Mouse (Mus musculus) embryonic facial prominence, embryonic 10.5 days (tissue): ENCODE data around the gene Wdtc1. TPM values are rescaled to one million over a fixed set of nuclear protein-coding genes. Genes with fewer than 3 reads are reported as not detected.

Experiments used
- DNase-seq: peaks from one replicate; pipeline ENCODE4 v3.0.0-alpha.2; 2017; ENCODE audit warnings: low spot score
- H3K27ac ChIP-seq: fragments of 300-500 bp; sonication (generic); replicated peaks from 2 replicates; pipeline ENCODE4 v1.5.1; 2016; ENCODE audit warnings: mild to moderate bottlenecking
- H3K27me3 ChIP-seq: fragments of 300-500 bp; sonication (generic); replicated peaks from 2 replicates; pipeline ENCODE4 v1.6.1; 2016; ENCODE audit warnings: low read depth, mild to moderate bottlenecking; ENCODE audit not compliant: poor library complexity, severe bottlenecking
- H3K36me3 ChIP-seq: fragments of 300-500 bp; sonication (generic); replicated peaks from 2 replicates; pipeline ENCODE4 v1.6.1; 2016; ENCODE audit warnings: mild to moderate bottlenecking, moderate library complexity
- H3K4me1 ChIP-seq: fragments of 300-500 bp; sonication (generic); 2 replicates; pipeline ENCODE4 v1.6.1; 2016
- H3K4me3 ChIP-seq: fragments of 300-500 bp; sonication (generic); 2 replicates; pipeline ENCODE4 v1.5.1; 2016; ENCODE audit warnings: mild to moderate bottlenecking, moderate library complexity
- H3K9me3 ChIP-seq: fragments of 300-500 bp; sonication (generic); 2 replicates; pipeline ENCODE4 v1.6.1; 2016; ENCODE audit warnings: mild to moderate bottlenecking
- WGBS: fragments of 180-500 bp; shearing (Covaris S2); methylation state at CpG from one replicate; pipeline ENCODE4 v1.1.7; 2016; 5-methylcytosine and 5-hydroxymethylcytosine counted together
- polyA plus RNA-seq: library from polyadenylated mRNA; unstranded; fragments of >200 nt; fragmentation: Nextera tagmentation; extraction: Ambion mirVana; gene quantifications from 2 replicates; pipeline ENCODE4 v1.2.1, GENCODE M21; 2016

The Wdtc1 gene
- polyA plus RNA-seq, 1 experiment from 2014 or later = 17.7 TPM

DNA sequence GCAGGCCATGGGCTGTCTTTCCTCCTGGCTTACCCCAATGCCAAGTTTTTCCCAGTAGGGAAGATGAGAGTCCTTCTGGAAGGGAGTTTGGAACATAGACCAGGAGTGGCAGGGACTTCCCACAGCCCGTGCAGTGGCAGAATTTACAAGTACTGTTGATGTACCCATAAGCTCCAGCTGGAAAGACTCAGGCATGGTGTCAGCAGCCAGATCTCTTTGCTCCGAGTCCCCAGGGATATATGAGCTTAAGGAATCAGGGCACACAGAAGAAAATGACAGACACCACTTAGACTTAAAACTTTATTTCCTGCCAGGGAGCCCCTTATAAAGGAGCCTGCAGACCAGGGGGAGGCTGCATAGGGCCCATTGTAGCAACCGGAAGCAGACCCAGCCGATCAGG is 87.5 kb downstream of the Wdtc1 start:
- no peak overlapping the region for H3K4me3 ChIP-seq
- 90% methylated on average over 4 of the region's 4 CpGs for WGBS
- H3K9me3 ChIP-seq = peaks cover 6% of the 10 kb centered on the region; the same call in 1 of the 2 replicates
- H3K27me3 ChIP-seq = no peaks in the 10 kb centered on the region
- no peak for DNase-seq
- peaks cover 14% of the 10 kb centered on the region for H3K4me1 ChIP-seq
- peaks cover 81% of the 10 kb centered on the region for H3K36me3 ChIP-seq
- H3K27ac ChIP-seq = no peak overlapping the region

DNA sequence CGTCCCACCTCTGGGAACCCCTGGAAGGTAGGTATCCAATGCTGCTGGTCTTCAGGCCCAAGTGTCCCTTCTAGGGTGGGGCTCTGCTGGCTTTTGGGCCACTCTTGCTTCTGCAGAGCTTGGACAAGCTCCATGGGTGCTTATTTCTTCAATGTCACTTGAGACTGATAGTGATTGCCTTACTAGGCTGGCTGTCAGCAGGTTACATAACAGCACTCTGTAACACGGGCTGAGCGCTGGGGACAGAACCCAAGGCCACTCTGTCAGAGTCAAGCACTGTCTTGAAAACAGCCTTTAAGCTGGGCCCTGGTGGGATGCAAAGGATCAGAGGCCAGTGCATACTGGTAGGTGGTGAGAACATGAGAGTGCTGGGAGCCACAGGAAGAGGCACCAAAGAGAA is 88.0 kb downstream of the Wdtc1 start:
- DNase-seq = no peak
- peaks cover 14% of the 10 kb centered on the region for H3K4me1 ChIP-seq
- 97% methylated on average over 3 of the region's 3 CpGs for WGBS
- H3K9me3 ChIP-seq = peaks cover 6% of the 10 kb centered on the region; the same call in 1 of the 2 replicates
- H3K27ac ChIP-seq = no peak overlapping the region
- no peak overlapping the region for H3K4me3 ChIP-seq
- peaks cover 76% of the 10 kb centered on the region for H3K36me3 ChIP-seq
- no peaks in the 10 kb centered on the region for H3K27me3 ChIP-seq

DNA sequence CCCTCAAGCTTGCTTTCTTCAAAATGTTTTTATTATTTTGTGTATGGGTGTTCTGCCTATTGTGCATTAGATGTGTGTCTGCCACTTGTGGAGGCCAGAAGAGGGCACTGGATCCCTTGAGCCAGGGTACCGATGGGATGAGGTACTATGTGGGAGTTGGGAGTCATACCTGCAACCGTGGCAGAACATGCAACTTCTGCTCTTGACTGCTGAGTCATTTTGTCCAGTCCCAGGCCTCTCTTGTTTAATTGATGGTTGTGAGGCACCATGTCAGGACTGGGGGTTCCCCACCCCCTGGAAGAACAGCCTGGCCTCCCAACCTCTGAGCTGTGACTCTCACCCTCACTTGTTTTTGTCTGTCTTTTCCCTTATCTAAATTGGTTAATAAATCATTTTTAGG is 88.7 kb downstream of the Wdtc1 start:
- H3K27ac ChIP-seq = no peak overlapping the region
- no peak overlapping the region for H3K4me3 ChIP-seq
- DNase-seq = no peak
- H3K36me3 ChIP-seq = peaks cover 69% of the 10 kb centered on the region
- peaks cover 6% of the 10 kb centered on the region; the same call in 1 of the 2 replicates for H3K9me3 ChIP-seq
- H3K27me3 ChIP-seq = no peaks in the 10 kb centered on the region; the same call in 1 of the 2 replicates
- 98% methylated on average over 2 of the region's 2 CpGs for WGBS
- peaks cover 14% of the 10 kb centered on the region for H3K4me1 ChIP-seq

DNA sequence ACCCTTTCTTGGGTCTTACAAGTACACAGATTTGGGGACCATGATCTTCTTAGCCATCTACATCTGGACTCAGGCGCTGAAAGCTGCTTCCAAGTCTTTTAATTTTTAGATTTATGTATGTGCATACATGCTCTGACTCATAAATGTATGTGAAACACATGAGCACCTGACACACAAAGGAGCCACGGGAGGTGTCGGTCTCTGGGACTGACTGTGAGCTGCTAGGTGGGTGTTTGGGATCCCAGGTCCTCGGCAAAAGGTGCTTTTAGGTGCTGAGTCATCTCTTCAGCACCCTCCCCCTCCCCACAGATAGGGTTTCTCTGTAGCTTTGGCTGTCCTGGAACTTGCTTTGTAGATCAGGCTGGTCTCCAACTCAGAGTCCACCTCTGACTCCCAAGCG is 89.5 kb downstream of the Wdtc1 start:
- DNase-seq = no peak
- peaks cover 6% of the 10 kb centered on the region for H3K27me3 ChIP-seq
- peaks cover 6% of the 10 kb centered on the region; the same call in 1 of the 2 replicates for H3K9me3 ChIP-seq
- H3K4me1 ChIP-seq = peaks cover 16% of the 10 kb centered on the region
- H3K36me3 ChIP-seq = peaks cover 61% of the 10 kb centered on the region
- no peak overlapping the region for H3K4me3 ChIP-seq
- H3K27ac ChIP-seq = no peak overlapping the region
- WGBS = 90% methylated on average over 5 of the region's 5 CpGs

DNA sequence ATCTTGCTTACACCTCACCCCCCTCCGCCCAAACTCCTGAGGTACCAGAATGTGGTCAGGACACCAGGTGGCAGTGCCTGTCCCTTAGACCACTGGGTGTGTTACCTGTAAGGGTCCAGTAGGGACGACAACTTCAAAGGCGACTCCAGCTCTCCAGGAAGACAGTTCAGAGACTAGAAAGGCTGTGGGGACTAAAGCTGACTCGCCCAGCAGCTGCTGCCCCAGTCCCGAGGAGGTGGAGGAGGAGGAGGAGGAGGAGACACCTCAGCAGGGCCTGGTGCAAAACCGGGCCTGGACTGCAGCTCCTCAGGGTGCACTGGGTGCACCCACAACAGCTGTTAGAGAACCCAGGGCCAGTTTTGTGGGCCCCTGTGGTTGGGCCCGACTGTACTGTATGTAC is 90.4 kb downstream of the Wdtc1 start, which contains the start of gene Sytl1:
Gene Sytl1 (minus strand): TSS at position 232 of the 400 bp plus-strand sequence.
- Histone ChIP-seq H3K27ac (peak within 1 kb of the TSS; percentile 71), H3K4me1 (peaks cover 18% of the 10 kb centered on the region), H3K4me3 (0 out of 2 replicates have a peak within 1 kb of the TSS, but pooled peaks have one; percentile 13), H3K27me3 (peaks cover 14% of the 10 kb centered on the region), H3K9me3 (peaks cover 6% of the 10 kb centered on the region; the same call in 1 of the 2 replicates), H3K36me3 (peaks cover 52% of the 10 kb centered on the region)
- 43% methylated on average over 7 of the region's 7 CpGs for WGBS
- DNase-seq = no peak

DNA sequence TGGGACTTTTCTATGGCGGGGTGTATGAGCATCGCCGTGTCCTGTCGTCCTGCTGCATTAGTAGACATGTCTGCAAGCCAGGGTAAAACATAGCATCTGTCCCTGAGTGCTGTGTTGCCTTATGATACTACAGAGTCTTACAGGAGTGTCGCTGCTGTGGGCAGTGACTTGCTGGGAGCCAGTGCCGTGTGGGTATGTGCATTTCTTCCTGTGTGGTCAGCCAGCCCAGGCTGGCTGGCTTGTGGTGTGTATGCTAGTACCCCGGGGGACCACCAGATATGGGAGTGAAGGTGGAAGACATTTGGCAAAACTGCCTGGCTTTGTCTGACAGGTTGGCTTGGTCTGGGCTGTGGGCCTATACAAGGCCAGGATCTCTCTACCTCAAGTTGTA is 90.9 kb downstream of the Wdtc1 start:
- Histone ChIP-seq H3K27me3 (peaks cover 20% of the 10 kb centered on the region), H3K4me3 (no peak overlapping the region), H3K36me3 (peaks cover 47% of the 10 kb centered on the region), H3K4me1 (peaks cover 23% of the 10 kb centered on the region), H3K9me3 (peaks cover 6% of the 10 kb centered on the region; the same call in 1 of the 2 replicates), H3K27ac (peak overlapping the region; percentile 66)
- WGBS = 66% methylated on average over 7 of the region's 7 CpGs
- no peak for DNase-seq

DNA sequence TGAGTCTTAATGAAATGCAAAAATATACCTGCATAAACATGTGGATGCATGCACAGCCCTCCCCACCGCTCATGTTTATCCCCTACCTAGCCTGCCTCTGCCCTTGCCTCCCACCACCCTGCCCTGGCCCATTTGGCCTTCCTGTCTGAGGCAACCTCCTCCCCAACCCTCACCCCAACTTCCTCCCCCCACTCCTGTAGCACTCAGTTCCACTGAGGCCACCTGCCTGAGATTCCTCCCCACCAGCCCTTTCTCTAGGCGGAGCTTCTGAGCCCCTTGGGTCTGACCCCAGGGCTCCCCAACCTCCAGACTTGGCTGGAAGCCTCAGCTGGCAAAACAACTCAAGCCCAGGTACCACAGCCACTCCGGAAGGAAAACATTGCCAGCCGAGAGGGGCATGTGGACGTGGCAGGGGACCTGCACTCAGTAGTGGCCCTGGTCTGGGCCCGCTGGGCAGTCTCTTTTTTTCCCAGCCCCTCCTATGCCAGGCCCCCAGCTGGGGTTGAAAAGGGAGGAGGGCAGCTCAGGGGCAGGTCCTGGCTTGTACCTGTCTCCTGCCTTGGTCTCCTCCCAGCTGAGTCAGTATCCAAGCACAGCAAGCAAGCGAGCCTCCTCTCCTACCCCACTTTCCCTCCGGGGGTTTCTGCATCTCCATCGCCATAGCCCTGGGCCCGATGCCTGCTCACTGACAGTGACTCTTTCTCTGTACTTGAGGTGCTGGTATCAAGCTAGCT is 91.5 kb downstream of the Wdtc1 start:
- Histone ChIP-seq H3K9me3 (peaks cover 6% of the 10 kb centered on the region; the same call in 1 of the 2 replicates), H3K27me3 (peaks cover 25% of the 10 kb centered on the region), H3K36me3 (peaks cover 41% of the 10 kb centered on the region), H3K27ac (peak overlapping the region; percentile 71), H3K4me1 (peaks cover 29% of the 10 kb centered on the region), H3K4me3 (0 out of 2 replicates have a peak overlapping the region, but pooled peaks have one; percentile 13)
- DNase-seq = no peak
- WGBS = 39% methylated on average over 10 of the region's 10 CpGs

DNA sequence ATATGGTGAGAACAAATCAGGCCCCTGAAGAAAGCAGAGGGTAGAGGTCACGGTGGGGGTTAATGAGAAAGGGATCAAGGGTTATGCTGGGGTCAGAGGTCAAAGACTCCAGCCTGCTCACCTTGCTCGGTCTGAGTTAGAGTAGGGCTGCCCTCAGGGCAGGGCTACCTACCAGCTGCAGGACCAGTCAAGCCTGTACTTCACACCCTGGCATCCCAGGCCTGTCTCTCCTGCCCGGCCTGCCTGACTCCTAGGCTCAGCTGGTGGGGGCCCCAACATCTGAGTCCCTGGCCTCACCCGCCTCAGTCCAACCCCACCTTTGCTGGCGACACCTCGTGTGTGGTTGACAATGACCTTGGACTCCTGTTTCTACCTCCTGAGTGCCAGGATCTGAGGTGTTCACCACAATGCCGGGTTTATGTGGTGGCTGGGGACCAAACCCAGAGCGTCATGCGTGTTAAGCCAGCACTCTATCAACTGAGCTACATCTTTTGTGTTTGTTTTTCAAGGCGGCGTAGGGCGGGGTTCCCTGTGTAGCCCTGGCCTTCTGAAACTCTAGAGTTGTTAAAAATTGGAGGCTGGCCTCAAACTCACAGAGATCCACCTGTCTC is 95.4 kb downstream of the Wdtc1 start:
- Histone ChIP-seq H3K27me3 (peaks cover 64% of the 10 kb centered on the region), H3K36me3 (peaks cover 2% of the 10 kb centered on the region), H3K27ac (no peak overlapping the region), H3K9me3 (no peaks in the 10 kb centered on the region), H3K4me3 (no peak overlapping the region), H3K4me1 (peaks cover 30% of the 10 kb centered on the region)
- no peak for DNase-seq
- 67% methylated on average over 12 of the region's 12 CpGs for WGBS

DNA sequence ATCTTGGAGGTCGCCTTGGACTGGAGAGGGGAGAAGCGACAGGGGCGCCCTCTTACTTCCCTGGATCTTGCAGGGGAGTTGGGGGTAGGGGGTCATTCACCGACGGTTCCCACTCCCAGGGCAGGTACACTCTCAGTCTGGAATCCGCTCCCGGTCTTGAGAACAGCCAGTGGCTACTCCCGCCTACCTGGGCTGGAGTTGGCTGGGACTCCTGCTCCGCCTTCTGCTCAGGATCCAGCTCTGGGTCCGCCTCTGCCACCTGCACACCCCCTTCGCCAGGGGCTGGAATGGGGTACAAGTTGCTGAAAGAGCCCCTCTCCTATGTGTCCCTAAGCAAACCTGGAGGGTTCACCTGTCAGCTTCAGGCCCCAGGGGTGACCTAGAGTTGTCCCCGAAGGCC is 96.1 kb downstream of the Wdtc1 start:
- Histone ChIP-seq H3K4me1 (peaks cover 25% of the 10 kb centered on the region), H3K36me3 (no peaks in the 10 kb centered on the region), H3K4me3 (peak overlapping the region; percentile 26; the same call in 1 of the 2 replicates), H3K9me3 (no peaks in the 10 kb centered on the region), H3K27ac (no peak overlapping the region), H3K27me3 (peaks cover 71% of the 10 kb centered on the region)
- no peak for DNase-seq
- WGBS = 30% methylated on average over 12 of the region's 12 CpGs

DNA sequence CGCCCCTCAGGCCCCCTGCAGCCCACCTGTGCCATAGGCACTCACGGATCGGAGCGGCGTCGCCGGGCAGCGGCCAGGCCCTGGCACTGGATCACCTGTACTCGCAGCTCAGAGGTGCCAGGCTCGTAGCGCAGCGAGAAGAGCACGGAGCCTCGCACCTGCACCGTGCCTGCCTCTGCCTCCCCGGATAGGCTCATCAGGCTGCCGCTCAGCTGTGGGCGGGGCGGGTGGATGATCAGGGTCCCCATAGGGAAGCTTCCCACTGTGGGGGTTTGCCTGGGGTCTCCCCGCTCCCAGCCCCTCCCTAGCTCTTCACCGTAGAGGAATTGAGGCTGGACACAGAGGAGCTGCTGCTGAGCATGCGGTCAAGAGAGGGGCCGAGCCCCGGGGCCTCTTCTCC is 96.5 kb downstream of the Wdtc1 start:
- H3K27me3 ChIP-seq = peaks cover 75% of the 10 kb centered on the region

DNA sequence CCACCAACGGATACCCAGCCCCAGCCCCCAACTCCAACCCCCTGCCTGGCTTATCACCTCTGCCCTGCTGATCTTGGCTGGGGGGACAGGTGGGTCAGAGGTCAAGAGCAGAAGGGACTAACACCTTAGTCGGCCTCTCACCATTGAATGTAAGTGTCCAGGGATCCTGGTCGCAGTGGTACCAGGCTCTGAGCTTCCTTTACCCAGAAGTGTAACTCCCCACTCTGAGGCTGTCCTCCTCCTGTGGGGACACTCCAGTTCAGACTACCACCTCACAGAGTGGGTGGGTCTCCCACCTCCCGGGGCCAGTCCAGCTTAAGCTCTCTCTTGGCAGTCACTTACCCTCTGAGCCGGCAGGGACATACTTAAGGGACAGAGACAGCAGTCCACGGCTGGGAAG is 97.9 kb downstream of the Wdtc1 start:
- WGBS = 63% methylated on average over 6 of the region's 6 CpGs
- no peak overlapping the region for H3K27ac ChIP-seq
- peaks cover 89% of the 10 kb centered on the region for H3K27me3 ChIP-seq
- H3K4me3 ChIP-seq = no peak overlapping the region
- H3K4me1 ChIP-seq = peaks cover 34% of the 10 kb centered on the region
- H3K9me3 ChIP-seq = no peaks in the 10 kb centered on the region
- H3K36me3 ChIP-seq = no peaks in the 10 kb centered on the region
- no peak for DNase-seq

More for the DNA sequence above, 96.5 kb downstream of the Wdtc1 start:
- Histone ChIP-seq H3K27ac (0 out of 2 replicates have a peak overlapping the region, but pooled peaks have one; percentile 35), H3K9me3 (no peaks in the 10 kb centered on the region), H3K4me1 (peaks cover 23% of the 10 kb centered on the region), H3K36me3 (no peaks in the 10 kb centered on the region), H3K4me3 (peak overlapping the region; percentile 26; the same call in 1 of the 2 replicates)
- DNase-seq = peak; percentile 40
- WGBS = 18% methylated on average over 24 of the region's 24 CpGs

DNA sequence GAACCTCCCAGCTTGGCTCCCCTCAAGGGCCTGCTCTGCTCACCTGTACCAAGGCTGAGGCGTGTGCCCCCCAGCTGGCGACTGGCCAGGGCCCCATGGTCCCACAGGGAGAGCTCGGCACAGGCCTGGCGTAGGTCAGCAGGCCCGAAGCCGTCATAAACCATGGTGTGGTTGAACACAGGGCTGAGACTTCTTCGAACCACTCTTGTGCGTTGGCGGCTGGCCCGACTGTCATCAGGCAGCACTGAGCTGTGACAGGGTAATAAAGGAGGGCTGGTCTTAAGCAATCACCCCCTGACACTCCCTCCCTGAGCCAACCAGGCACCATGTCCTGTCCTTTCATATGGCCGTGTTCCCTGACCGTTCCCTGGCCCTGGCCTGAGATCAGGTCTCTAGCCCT is 99.9 kb downstream of the Wdtc1 start:
- no peaks in the 10 kb centered on the region for H3K36me3 ChIP-seq
- WGBS = 87% methylated on average over 12 of the region's 12 CpGs
- H3K4me1 ChIP-seq = peaks cover 41% of the 10 kb centered on the region
- DNase-seq = no peak
- H3K27me3 ChIP-seq = peaks cover 100% of the 10 kb centered on the region
- H3K9me3 ChIP-seq = no peaks in the 10 kb centered on the region
- no peak overlapping the region for H3K4me3 ChIP-seq
- no peak overlapping the region for H3K27ac ChIP-seq
